Mouse (Mus musculus): Measurements from ENCODE around the gene Prkg1.

The Prkg1 gene

DNA sequence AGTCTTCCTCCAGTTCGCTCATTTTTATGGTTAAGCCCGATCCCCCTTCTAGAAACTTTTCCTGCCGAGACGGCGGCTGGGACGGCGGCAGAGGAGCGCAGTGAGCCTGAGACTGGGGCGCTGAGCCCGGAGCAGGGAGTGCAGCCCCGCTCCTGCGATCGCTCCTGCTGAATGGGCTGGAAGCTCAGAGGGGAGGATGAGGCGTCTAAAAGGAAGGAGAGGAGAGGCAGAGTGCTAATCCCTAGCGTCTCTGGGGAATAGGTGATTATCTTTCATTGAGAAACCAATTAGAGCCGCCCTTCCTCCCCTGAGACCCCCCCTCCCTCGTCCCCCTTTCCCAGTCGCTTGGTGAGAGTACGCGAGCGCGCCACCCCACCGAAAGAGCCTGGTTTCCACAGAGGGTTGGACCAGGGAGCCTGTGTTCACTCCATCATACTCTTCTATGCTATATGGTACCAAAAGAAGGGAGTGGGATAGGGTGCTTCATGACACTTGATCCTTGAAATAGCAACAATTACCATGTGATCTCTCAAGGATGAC is at the start of gene Prkg1:
Prkg1 (minus strand) TSS at position 233 of the 540 bp plus-strand sequence.
- no peak for DNase-seq (ENCODE audit: low read depth)

DNA sequence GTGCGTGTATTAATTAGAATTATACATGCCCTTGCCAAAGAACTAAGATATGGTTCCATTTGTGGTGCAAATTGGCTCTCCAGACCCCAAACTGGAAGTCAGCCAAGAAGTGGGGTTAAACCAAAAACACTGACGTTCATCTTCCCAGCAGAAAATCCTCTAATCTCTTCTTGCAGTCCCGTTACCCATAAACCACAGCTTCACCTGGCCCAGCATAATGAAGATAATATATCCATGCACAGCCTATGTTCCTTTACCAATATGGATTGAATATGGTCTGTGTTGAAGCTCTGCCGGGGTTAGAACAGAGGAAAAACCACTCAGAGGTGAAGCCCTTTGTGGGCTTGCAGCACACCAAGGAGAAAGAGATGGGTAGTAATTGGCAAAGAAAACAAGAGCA is 48.3 kb upstream of the Prkg1 start:
- DNase-seq (ENCODE audit: low read depth), result no peak

DNA sequence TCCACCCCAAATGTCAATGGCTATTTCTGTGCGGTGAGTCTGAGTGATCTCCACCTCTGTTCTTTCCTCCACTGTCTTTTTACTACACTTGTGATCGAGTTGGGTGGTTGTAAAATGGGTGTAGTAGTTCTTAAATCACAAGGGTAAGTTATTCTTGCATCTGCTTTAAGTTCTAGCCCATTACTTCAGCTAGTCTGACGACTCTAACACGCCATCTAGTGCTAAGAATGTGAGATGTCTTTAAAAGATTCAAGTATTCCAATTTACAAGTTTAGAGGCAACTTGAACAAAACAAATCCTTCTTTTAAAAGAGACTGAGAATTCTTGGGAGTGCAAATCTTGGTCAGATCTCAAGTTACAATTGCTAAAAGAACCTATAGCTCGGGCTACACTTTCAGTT is 46.5 kb upstream of the Prkg1 start:
- DNase-seq (ENCODE audit: low read depth), result peak; percentile 24

DNA sequence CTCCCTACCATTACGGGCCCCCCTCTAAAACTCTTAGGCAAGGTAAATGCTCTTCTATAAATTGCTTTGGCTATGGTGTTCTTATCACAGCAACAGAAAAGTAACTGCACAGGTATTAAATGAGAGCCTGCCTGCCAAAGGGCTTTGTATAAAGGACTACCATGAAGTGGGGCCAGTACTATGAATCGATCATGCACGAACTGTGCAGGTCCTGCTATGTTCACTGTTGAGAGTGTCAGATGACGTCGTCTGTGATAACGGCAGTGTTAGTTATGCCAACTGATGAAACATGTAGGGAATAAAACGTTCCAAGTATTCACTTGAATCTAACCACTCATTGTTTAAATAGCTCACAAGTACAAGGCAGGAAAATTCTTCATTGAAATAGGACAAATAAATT is 40.6 kb upstream of the Prkg1 start:
- no peak for DNase-seq (ENCODE audit: low read depth)

DNA sequence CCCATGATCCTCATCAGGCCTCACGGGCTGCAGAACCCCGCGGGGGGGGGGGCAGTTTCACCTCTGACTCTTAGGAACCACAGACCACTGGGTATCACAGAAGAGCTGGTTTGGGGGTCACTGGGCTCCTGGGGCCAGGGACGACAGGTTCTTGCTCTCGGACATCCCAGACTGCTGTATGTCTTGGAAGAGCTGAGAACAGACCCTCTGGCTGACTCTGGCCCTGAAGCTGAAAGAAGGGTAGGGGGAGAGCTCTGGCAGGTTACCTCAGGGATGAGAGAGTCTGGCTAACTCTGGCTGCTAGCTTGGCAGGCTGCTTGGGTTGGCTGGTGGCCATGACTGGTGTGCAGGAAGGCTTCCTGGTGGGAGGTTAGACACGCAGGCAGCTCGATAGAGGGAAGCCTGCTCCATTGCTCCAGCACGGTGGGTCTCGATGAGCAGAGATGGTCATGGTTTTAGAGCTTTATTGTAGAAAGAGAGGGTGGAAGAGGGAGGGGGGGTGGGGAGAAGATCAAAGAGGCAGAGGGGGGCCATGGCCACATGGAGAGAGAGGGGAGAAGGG is 30.7 kb upstream of the Prkg1 start:
- no peak for DNase-seq (ENCODE audit: low read depth)

DNA sequence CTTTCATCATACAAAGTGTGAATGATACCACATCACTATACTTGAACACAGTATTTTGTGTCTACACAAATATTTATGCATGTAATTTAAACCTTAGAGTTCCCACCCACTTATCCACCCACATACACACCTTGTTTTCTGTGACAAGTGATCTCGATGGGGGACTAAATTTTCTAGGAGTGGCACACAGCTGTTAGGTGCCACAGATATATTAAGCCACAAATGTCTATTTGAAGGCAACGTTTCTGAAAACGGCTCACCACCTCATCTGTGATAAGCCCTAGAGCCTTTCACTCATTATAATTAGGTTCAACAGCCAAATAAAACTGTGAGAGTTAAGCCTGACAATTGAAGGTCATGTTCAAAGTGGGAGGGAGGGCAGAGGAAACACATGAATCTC is 26.9 kb upstream of the Prkg1 start:
- no peak for DNase-seq (ENCODE audit: low read depth)

DNA sequence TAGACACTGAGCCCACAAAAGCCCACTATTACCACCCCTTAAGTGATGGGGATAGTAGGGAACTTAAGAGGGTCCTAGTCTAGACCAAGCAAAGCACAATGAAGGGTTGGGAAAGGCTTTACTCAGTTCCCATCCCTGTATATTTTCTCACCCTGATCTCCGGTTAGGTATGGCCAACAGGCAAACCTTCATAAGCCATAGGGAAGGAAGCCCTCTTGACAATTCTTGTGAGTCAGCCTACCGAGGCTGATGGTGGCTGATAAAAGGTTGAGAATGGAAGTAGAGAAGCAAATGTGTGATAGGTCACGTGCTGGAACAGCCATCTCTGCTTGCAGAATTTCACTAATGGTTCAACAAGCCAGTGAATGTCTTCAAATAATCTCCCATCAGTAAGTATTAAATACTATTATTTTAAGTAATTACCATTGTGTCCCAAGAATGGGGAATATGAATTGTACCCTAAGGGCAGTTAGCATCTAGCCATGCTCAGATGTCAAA is 16.7 kb upstream of the Prkg1 start:
- no peak for DNase-seq (ENCODE audit: low read depth)

DNA sequence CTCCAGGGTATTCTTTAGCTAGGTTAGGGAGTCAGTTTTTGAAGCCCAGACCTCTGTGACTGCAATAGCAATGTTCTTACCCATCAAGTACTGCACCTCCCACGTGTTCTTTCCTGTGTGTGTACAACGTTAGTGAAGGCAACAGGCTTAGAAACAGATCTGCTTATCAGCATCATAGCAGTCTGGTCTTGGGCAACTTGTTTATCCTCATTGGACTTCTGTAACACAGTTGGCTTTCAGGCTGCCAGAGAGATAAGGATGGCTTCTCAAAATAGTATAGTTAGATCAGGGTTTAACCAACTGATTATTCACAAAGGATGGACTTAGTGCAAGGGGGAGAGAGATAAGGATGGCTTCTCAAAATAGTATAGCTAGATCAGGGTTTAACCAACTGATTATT is 16.2 kb upstream of the Prkg1 start:
- peak; percentile 60 for DNase-seq (ENCODE audit: low read depth)

DNA sequence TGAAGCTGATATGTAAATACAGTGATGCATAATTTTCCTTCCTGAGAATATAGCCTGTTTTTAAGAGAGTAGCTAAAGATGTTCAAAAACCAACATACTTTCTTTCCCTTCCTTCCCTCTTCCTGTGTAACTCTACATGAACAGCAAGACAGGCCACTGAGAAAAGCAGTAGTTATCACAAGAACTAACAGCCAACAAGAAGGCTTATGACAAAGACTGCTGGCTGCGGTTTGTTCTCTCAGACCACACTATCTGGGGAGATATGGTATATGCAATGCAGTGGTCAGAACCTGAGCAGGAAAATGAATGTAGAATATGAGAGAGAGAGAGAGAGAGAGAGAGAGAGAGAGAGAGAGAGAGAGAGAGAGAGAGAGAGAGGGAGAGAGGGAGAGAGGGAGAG is 15.4 kb upstream of the Prkg1 start:
- no peak for DNase-seq (ENCODE audit: low read depth)

DNA sequence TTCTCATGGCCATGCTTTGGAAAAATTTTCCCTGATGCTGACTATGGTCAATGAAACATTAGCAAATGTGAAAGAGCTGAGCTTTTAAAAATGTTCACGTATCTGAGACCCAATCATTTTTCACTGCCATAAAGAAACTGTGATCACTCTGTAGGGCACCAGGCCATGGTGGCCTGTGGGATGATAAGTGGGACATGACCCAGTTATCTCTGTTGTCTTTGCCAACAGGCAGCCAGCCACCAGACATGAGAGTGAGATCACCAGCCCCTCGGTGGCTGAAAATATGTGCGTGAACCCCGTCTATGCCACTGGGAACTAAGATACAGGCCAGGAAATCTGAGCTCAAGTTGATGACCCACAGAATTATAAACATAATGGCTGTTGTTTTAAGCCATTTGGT is 14.2 kb upstream of the Prkg1 start:
- no peak for DNase-seq (ENCODE audit: low read depth)

DNA sequence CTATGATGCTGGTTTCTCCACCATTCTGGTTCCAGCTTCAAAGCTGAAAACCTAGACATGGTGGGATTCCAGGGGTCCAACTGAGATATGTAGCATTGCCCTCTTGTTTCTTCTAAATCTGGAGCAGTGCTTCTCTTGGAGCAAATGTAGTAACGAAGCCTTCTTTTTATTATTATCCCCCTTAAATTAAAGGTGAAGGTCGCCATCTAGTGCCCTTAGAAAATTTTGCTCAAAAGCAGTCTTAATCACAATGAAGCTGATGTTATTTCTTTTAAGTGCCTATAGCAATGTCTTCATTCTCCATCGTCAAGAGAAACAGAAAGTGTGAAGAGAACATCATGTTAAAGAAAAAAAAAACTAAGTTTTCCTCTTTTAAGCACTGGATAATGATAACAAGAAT is 2.2 kb upstream of the Prkg1 start:
- DNase-seq (ENCODE audit: low read depth), result no peak

DNA sequence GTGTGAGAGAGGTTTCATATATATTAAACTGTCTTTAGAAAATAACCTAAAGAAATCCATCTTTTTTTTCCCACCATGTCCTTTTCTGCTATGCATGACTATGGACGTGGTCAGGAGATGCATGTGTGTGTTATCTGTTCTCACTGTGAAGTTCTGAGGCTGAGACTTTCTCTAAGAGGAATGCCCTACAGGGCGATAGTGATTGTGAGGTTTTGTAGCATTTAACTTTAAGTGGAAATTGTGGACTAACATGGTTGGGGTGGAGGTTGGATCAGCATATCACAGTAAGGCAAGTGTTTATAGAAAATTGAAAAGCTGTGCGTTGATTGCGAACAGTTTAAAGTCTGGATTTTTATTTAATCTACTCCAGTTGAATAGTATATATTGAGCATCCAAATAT is 618 bp upstream of the Prkg1 start:
- no peak for DNase-seq (ENCODE audit: low read depth)

DNA sequence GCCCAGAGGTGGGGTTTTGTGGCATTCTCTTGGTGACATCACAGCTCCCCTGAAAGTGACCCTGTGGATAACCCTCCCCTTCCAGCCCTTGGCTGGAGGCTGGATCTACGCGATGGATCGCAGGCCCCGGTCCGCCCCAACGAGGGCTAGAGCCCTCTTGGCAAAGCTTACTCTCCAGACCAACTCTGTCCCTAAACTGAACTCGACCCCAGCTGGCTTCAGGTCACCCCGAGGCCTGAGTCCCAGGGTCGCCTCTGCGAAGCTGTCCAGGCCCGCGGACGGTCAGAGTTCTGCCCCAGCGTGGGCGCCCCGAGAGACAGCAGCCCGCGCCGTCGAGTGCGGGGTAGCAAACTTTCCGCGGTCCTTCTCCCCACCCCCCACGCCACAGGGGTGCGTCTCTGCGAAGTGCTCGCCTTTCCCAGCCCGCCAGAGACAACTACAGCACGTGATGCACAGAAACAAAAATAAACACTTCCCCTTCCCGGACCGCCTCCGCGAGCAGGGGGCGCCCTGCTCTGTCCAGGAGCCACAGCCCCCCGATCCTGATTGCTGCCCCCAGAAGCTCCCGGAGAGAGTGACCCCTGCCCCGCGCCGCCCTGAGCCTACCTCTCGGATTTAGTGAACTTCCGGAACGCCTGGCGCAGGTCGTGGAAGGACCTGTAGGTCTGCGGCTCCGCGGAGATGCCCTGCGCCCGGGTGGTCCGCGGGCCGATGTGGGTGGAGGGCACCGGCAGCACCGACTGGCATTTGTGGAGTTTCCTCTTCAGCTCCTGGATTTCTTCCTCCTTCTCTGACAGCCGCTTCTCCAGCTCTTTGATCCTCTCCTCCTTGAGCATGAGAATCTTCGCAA is 657 bp downstream of the Prkg1 start:
- DNase-seq (ENCODE audit: low read depth), result no peak

DNA sequence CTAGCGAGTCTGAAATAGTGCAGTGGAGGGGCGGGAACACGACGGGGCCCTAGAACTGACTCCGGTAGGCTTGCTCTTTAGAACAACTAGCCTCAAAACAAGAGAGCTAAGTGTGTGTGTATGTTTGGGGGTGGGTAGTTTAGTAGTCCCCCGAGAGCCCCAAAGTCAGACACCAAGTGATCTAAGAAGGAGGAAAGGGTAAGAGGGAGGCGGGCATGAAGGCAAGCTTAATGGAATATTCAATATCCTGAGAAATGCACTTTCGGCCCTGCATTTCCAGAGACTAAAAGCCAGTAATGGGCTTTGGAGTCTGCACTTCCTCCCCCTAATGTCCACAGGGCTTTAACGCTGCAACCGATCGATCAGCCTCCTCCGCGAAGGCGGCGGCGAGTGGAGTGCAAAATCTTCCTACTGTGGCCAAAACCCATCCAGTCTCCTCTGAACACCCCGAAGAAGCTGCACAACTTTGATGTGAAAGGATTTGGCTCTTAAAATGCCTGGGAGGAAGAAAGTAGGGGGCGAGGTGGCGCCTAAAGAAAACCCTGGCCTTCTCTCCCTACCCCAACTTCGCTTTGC is 1.5 kb downstream of the Prkg1 start:
- DNase-seq (ENCODE audit: low read depth), result no peak

DNA sequence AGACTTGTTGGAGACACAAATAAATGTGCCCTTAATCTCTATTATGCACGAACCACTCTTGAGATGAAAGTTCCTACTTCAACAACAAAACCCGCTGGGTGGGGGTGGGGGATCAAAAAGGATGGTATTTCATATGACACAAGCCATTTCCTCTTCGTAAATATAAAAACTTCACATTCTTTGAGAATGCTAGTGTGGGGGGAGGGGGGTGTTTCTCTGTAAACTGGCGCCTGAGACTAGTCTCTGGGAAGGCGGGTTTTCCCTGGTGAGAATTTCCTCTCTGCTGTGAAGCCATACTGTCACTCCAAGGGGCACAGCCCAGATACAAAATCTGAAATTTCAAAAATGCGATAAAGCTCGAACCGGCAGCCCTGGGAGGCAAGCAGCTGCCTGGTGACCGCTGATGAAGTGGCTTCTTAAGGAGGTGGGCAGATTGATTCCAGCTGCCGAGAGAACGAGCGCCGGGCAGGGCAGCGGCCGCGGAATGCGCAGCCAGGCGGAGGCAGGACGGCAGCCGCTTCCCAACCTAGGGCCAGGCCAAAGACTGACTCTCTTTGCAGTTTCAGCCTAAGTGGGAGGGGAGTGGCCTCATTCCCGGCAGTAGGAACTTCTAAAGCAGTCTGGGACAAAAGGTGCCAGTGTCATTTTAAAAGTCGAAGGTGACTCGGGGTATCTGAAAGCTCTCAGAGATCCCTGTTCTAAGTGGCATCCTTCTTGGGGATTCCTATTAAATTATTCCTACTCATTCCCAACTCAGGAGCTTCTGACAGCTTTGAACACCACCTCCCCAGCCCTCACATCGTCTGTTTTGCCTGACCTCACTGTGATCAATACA is 2.2 kb downstream of the Prkg1 start:
- no peak for DNase-seq (ENCODE audit: low read depth)

DNA sequence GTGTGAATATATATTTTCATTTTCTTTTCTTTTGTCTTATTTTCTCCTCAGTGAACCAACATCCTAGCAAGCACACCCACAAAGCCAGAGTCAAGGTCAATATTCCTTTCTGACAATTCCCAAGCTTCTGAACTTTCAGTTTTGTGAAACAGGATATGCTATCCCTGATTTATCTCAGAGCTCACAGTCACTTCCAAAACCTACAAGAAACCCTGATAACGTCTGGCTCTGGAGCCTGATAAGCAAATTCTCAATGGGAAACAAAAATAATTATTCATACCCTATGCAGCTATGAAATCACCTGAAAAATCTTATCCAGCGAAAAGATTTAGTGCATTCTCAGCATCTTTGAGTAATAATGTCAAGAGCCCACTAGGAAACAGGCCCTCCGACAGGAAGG is 5.0 kb downstream of the Prkg1 start:
- DNase-seq (ENCODE audit: low read depth), result no peak

DNA sequence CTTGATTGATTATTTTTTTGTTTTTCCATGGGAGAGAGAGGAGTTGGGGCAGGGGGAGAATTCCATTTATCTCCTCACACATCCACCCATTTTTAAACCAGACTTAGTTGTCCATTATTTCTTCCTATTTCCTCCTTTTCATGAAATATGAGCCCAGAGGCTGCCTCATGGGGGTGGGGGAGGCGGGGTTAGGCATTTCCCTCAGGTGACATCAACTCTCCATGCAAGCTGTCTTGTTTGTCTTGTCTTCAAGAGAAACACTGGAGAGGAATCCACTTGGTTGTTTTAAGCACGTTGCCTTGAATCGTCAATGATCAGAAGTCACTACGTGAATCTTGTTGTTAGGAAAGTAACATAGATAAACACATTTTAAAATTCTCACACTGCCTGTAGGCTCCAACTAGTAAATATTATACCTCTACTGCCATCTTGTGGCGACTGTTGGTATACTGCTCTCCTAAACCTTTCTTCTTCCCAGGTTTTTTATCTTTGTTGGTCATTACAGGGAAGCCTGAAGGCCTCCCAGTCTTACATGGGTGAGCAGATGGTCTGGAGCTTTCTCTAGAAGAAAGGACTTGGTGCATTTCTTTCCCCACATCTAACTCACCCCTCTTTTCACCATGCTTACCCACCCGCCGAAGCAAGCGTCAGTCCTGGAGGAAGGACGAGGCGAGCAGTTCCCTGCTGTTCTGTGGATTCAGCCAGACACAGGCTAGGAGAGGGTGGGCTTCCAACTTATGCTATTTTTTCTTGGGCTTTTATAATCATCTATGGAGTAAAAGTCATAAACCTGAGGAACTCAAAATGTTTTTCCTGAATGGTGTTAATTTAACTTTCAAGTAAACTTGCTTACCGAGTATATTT is 8.7 kb downstream of the Prkg1 start:
- peak; percentile 50 for DNase-seq (ENCODE audit: low read depth)

DNA sequence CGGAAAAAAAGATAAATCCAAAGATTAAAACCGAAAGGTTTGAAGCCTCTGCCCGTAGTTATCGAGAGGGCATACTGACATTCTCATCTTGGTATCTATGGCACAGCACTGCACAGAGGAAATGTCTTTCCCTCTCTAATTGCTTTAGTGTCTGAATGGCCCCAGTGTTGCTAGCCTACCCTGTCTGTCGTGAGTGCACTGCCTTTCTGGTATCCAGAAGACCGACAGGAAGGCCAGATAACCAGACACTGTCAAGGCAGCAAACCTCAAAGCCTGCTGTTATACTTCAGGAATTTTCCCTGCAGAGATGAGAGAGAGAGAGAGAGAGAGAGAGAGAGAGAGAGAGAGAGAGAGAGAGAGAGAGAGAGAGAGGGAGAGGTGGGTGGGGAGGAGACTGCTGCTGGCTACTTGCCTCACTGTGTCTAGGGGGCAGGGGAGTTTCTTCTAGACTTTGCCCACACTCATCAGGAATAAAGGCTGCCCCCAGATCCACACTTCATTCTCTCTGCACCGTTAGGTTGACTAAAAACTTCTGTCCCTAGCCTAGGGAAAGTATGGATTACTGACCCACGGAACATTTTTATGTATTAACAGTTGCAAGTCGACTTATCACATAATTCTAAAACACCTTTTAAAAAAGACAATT is 10.1 kb downstream of the Prkg1 start:
- no peak for DNase-seq (ENCODE audit: low read depth)

DNA sequence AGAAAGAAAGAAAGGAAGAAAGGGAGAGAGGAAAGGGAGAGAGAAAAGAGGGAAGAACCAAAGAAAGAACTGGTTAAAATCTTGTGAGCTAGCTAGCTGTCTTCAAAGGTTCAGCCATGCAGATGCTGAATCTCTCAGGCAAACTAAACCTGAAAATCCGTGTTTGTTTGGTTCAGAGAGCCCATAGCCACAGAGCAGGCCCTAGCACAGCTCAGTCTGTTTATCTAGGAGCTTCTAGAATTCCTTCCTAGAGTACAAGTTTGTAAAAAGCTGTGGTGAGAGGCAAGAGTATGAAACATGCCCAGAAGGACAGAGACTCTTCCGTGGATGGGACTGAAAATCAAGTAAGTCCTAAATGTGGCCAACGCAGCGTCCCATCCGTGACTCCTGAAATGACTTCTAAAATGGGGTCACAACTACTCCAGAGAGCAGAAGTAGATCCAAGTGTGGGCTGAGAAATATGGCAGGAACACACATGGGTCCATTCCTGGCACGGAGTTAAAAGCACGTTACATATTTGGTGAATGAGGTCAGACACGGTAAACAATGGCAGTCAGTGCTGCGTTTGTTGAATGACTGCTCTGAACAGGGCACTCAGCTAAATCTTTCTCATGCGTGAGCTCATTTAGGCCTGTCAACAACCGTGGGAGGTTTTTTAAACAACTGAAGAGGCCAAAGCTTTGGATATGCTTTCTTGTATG is 13.7 kb downstream of the Prkg1 start:
- no peak for DNase-seq (ENCODE audit: low read depth)

DNA sequence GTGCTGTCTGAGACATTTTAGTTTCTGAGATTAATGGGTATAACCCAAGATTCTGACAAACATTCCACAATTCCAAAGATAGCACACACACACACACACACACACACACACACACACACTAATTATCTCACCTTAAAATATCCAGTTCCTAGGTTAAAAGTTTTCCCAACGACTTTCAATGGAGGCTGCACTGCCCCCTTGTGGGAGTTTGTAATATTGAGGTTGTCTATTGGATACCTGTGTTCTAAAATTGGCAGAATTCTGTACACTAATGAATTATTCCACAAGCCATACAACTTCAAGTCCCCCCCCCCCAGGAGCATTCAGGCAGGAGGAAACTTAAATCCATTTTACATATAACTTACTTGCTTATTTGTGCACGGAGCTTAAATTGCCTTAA is 18.2 kb downstream of the Prkg1 start:
- peak; percentile 31 for DNase-seq (ENCODE audit: low read depth)

All from c-Kit-positive CD71-positive TER-119-negative erythroid progenitor cells, embryonic 14.5 days (primary cell).